Mouse (Mus musculus): ENCODE data around the gene Sdr9c7. TPM values are rescaled to one million over a fixed set of nuclear protein-coding genes. Genes with fewer than 3 reads are reported as not detected.

The Sdr9c7 gene
- polyA plus RNA-seq, 1 experiment from 2014 or later: not detected

Other genes starting within 250 kb of the Sdr9c7 start
- gene Nemp1, start 231.6 kb upstream of the Sdr9c7 start, polyA plus RNA-seq (2015; fragmentation: Nextera tagmentation; extraction: Ambion mirVana): 8.3 and 8.7 TPM in 2 replicates
- gene Nab2, start 229.9 kb upstream of the Sdr9c7 start, polyA plus RNA-seq (2015; fragmentation: Nextera tagmentation; extraction: Ambion mirVana): 10.9 and 12.7 TPM in 2 replicates
- gene Myo1a, start 193.3 kb upstream of the Sdr9c7 start, polyA plus RNA-seq (2015; fragmentation: Nextera tagmentation; extraction: Ambion mirVana): 0.21 and 1.8 TPM in 2 replicates
- gene Tac2, start 174.0 kb upstream of the Sdr9c7 start, polyA plus RNA-seq (2015; fragmentation: Nextera tagmentation; extraction: Ambion mirVana): 0.74 TPM in 1 of 2 replicates, not detected in the other
- gene Zbtb39, start 159.0 kb upstream of the Sdr9c7 start, polyA plus RNA-seq (2015; fragmentation: Nextera tagmentation; extraction: Ambion mirVana): 1.4 and 1.6 TPM in 2 replicates
- gene Gpr182, start 146.8 kb upstream of the Sdr9c7 start, polyA plus RNA-seq (2015; fragmentation: Nextera tagmentation; extraction: Ambion mirVana): 16.1 and 19.0 TPM in 2 replicates
- not detected in 2 replicates for gene Rdh1, start 138.8 kb upstream of the Sdr9c7 start, polyA plus RNA-seq (2015; fragmentation: Nextera tagmentation; extraction: Ambion mirVana)
- gene Rdh16f1, start 138.7 kb upstream of the Sdr9c7 start, polyA plus RNA-seq (2015; fragmentation: Nextera tagmentation; extraction: Ambion mirVana): not detected in 2 replicates
- 0.09 and 0.24 TPM in 2 replicates for gene Rdh9, start 122.1 kb upstream of the Sdr9c7 start, polyA plus RNA-seq (2015; fragmentation: Nextera tagmentation; extraction: Ambion mirVana)
- not detected in 2 replicates for gene Rdh16, start 97.4 kb upstream of the Sdr9c7 start, polyA plus RNA-seq (2015; fragmentation: Nextera tagmentation; extraction: Ambion mirVana)
- not detected in 2 replicates for gene Rdh19, start 48.6 kb upstream of the Sdr9c7 start, polyA plus RNA-seq (2015; fragmentation: Nextera tagmentation; extraction: Ambion mirVana)
- gene Rdh16f2, start 32.0 kb upstream of the Sdr9c7 start, polyA plus RNA-seq (2015; fragmentation: Nextera tagmentation; extraction: Ambion mirVana): not detected in 2 replicates
- gene Rdh7, start 9.7 kb upstream of the Sdr9c7 start, polyA plus RNA-seq (2015; fragmentation: Nextera tagmentation; extraction: Ambion mirVana): not detected in 2 replicates
- not detected in 2 replicates for gene Hsd17b6, start 109.1 kb downstream of the Sdr9c7 start, polyA plus RNA-seq (2015; fragmentation: Nextera tagmentation; extraction: Ambion mirVana)
- gene Prim1, start 116.7 kb downstream of the Sdr9c7 start, polyA plus RNA-seq (2015; fragmentation: Nextera tagmentation; extraction: Ambion mirVana): 45.8 and 50.8 TPM in 2 replicates
- 419 and 441 TPM in 2 replicates for gene Naca, start 137.1 kb downstream of the Sdr9c7 start, polyA plus RNA-seq (2015; fragmentation: Nextera tagmentation; extraction: Ambion mirVana)
- gene Ptges3, start 160.4 kb downstream of the Sdr9c7 start, polyA plus RNA-seq (2015; fragmentation: Nextera tagmentation; extraction: Ambion mirVana): 263 and 278 TPM in 2 replicates
- 6,748 and 7,106 TPM in 2 replicates for gene Atp5b, start 184.8 kb downstream of the Sdr9c7 start, polyA plus RNA-seq (2015; fragmentation: Nextera tagmentation; extraction: Ambion mirVana)
- 6.6 and 8.5 TPM in 2 replicates for gene Baz2a, start 193.1 kb downstream of the Sdr9c7 start, polyA plus RNA-seq (2015; fragmentation: Nextera tagmentation; extraction: Ambion mirVana)